Mouse (Mus musculus): ENCODE results near the gene Alk.

GRCm38 (mm10) chr17:72179722-72180140 is 424.7 kb downstream of the Alk start:
- TF ChIP-seq CTCF (IDR thresholded peaks at IDR 0.05; ENCODE audit: control insufficient read depth, insufficient read depth, insufficient read length) (no peak), MYOD1 (IDR thresholded peaks at IDR 0.05; ENCODE audit: control insufficient read depth, insufficient read length, low read depth) (no peak)

All from C2C12 (cell line).